Mouse (Mus musculus) liver, embryonic 12.5 days (tissue): ENCODE results near the gene Skil. TPM values are rescaled to one million over a fixed set of nuclear protein-coding genes. Genes with fewer than 3 reads are reported as not detected.
"Not testable (repeated sequence)": the region's sequence is repeated elsewhere in the genome, so short reads cannot be mapped to it uniquely, and the experiment has no call there.

Experiments
- ATAC-seq: fragments of 200-750 bp; cut with Nextera tagmentation; 2 replicates; pipeline ENCODE4 v1.8.0; 2017; ENCODE audit warnings: moderate number of reproducible peaks, mild to moderate bottlenecking, moderate library complexity
- H3K27ac ChIP-seq: fragments of 300-500 bp; sonication (generic); 2 replicates; pipeline ENCODE4 v1.5.1; 2016; ENCODE audit warnings: mild to moderate bottlenecking
- H3K27me3 ChIP-seq: fragments of 300-500 bp; sonication (generic); replicated peaks from 2 replicates; pipeline ENCODE4 v1.6.1; 2016; ENCODE audit warnings: mild to moderate bottlenecking, moderate library complexity
- H3K36me3 ChIP-seq: fragments of 300-500 bp; sonication (generic); 2 replicates; pipeline ENCODE4 v1.6.1; 2016; ENCODE audit warnings: mild to moderate bottlenecking, moderate library complexity
- H3K4me1 ChIP-seq: fragments of 300-500 bp; sonication (generic); 2 replicates; pipeline ENCODE4 v1.6.1; 2016
- H3K4me2 ChIP-seq: fragments of 300-500 bp; sonication (generic); 2 replicates; pipeline ENCODE4 v1.6.1; 2016; ENCODE audit warnings: mild to moderate bottlenecking, moderate library complexity
- H3K4me3 ChIP-seq: fragments of 300-500 bp; sonication (generic); 2 replicates; pipeline ENCODE4 v1.5.1; 2016; ENCODE audit warnings: mild to moderate bottlenecking, moderate library complexity
- H3K9ac ChIP-seq: fragments of 300-500 bp; sonication (generic); 2 replicates; pipeline ENCODE4 v1.6.1; 2016; ENCODE audit warnings: mild to moderate bottlenecking, moderate library complexity
- H3K9me3 ChIP-seq: fragments of 300-500 bp; sonication (generic); replicated peaks from 2 replicates; pipeline ENCODE4 v1.6.1; 2016; ENCODE audit warnings: mild to moderate bottlenecking, moderate library complexity
- WGBS: fragments of 180-500 bp; shearing (Covaris S2); methylation state at CpG from one replicate; pipeline ENCODE4 v1.1.7; 2016; ENCODE audit not compliant: insufficient replicate concordance; 5-methylcytosine and 5-hydroxymethylcytosine counted together
- polyA plus RNA-seq: library from polyadenylated mRNA; unstranded; fragments of >200 nt; fragmentation: Nextera tagmentation; extraction: Ambion mirVana; gene quantifications from 2 replicates; pipeline ENCODE4 v1.2.1, GENCODE M21; 2016

Skil gene
- polyA plus RNA-seq, 1 experiment from 2014 or later, result 7.6 TPM

DNA sequence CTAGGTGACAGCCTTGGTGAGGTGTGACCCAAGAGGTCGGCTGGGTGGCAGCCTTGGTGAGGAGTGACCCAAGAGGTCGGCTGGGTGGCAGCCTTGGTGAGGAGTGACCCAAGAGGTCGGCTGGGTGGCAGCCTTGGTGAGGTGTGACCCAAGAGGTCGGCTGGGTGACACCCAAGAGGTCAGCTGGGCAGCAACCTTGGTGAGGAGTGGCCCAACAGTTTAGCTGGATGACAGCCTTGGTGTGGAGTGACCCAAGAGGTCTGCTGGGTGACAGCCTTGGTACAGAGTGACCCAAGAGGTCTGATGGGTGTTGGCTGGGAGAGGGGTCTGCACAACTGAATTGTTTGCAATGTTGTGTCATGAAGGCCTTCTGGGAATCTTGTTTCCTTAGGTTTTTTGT, 41.7 kb downstream of the Skil start:
- H3K9me3 ChIP-seq, H3K4me2 ChIP-seq, ATAC-seq, H3K27me3 ChIP-seq, H3K9ac ChIP-seq, H3K4me3 ChIP-seq, H3K36me3 ChIP-seq, H3K27ac ChIP-seq: not testable (repeated sequence)
- H3K4me1 ChIP-seq, result peaks cover 31% of the 10 kb centered on the region
- 38% methylated on average over 4 of the region's 4 CpGs for WGBS

DNA sequence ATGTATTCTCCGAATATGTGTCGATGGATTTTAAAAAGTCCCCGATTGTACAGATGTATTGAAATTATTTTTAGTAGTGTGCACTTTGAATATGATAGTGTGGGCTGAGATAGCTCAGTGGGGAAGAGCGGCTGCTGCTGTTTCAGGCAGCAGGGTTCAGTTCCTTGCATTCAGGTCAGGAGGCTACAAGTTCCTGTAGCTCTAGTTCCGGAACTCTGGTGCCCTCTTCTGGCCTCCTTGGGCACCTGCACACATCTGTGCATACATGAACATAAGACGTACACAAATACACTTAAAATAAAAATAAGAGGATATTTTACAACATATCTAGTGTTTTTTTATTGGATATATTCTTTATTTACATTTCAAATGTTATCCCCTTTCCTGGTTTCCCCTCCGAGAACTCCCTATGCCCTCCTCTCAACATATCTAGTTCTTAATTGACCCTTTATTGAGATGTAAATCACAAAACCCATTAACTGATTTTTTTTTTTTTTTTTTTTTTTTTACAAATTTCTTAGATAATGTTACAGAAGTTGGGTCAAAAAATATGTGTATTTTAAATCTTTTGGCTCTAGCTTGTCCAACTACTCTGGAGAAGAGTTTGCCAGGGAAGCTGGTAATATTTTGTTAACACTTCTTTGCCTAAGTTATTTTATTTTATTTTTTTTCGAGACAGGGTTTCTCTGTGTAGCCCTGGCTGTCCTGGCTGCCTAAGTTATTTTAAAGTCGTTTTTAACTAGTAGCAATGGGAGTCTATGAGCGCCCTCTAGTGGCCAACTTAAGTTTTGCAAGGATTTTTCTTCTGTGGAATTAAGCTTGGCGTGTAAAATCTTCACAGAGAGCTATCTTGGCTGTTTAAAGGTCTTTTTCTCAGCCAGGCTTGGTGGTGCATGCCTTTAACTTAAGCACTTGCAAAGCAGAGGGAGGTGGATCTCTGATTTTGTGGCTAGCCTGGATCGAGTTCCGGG, 43.9 kb downstream of the Skil start:
- no peak overlapping the region for H3K4me2 ChIP-seq
- no peak for ATAC-seq
- no peaks in the 10 kb centered on the region for H3K36me3 ChIP-seq
- no peak overlapping the region for H3K4me3 ChIP-seq
- no peaks in the 10 kb centered on the region for H3K9me3 ChIP-seq
- no peak overlapping the region for H3K9ac ChIP-seq
- no peak overlapping the region for H3K27ac ChIP-seq
- H3K27me3 ChIP-seq, result no peaks in the 10 kb centered on the region
- 55% methylated on average over 13 of the region's 13 CpGs for WGBS
- peaks cover 25% of the 10 kb centered on the region for H3K4me1 ChIP-seq

DNA sequence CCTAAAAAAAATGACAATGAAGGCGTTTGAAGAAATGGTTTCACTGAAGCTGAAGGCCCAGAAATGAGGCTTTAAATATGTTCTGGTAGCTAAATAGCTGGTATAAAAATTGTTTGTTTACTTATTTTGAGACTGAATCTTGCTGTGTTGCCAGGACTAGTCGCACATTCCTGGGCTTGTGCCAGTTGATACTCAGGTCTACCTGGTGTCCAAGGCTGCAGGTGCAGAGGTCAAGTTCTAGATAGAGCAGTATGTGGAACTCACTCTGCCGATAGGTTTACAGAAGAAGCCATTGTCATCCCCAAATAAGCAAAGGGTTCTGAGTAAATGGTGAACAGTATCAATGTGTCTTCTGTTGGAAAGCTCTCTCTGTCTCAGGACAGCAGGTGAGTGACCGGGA, 46.8 kb downstream of the Skil start:
- WGBS, result 64% methylated on average over 4 of the region's 4 CpGs
- no peaks in the 10 kb centered on the region for H3K9me3 ChIP-seq
- H3K4me3 ChIP-seq, result no peak overlapping the region
- H3K9ac ChIP-seq, result no peak overlapping the region
- no peak overlapping the region for H3K27ac ChIP-seq
- no peak overlapping the region for H3K4me2 ChIP-seq
- H3K27me3 ChIP-seq, result no peaks in the 10 kb centered on the region
- no peaks in the 10 kb centered on the region for H3K36me3 ChIP-seq
- no peak for ATAC-seq
- no peaks in the 10 kb centered on the region for H3K4me1 ChIP-seq

DNA sequence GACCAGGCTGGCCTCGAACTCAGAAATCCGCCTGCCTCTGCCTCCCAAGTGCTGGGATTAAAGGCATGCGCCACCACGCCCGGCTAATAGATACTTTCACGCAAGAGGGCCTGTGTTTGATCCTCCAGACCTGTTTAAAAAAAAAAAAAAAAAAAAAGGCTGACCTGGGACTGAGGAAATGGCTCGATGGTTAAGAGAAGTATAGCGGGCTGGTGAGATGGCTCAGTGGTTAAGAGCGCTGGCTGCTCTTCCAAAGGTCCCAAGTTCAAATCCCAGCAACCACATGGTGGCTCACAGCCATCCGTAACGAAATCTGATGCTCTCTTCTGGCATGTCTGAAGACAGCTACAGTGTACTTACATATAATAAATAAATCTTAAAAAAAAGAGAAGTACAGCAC, 50.4 kb downstream of the Skil start:
- peak overlapping the region; percentile 38 for H3K4me2 ChIP-seq
- 70% methylated on average over 11 of the region's 11 CpGs for WGBS

DNA sequence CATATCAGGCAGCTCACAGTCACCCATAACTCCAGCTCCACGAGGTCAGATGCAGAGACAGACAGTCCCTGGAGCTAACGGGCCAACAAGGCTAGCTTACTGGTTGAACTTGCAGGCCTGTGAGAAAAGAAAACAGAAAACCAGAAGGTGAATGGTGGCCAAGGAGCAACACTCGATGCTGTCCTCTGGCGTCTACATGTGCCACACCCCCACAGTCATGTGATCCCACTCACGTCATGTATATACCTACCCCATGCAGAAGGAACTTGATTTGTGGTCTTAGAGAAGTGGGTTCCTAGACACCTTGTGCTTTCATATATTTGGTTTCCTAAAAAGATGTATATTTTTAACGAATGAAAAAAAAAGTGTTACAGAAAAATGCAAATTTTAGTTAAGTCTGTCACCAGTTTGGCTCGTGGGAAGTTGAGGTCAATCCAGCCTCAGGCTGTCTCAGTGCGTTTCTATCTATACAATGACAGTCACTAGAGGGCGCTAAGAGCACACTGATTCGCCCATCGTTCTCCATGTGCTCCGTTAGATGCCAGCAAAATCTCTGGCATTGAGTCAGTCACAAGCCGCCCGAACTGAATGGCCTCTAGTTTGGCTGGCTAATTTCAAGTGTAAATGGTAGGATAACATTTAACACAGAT, 50.9 kb downstream of the Skil start:
- Histone ChIP-seq H3K4me1 (no peaks in the 10 kb centered on the region), H3K9me3 (no peaks in the 10 kb centered on the region), H3K27ac (no peak overlapping the region), H3K4me3 (no peak overlapping the region), H3K27me3 (peaks cover 34% of the 10 kb centered on the region), H3K9ac (no peak overlapping the region), H3K4me2 (peak overlapping the region; percentile 38), H3K36me3 (no peaks in the 10 kb centered on the region)
- 10% methylated on average over 14 of the region's 14 CpGs for WGBS
- ATAC-seq, result peak; percentile 81

More for the DNA sequence above, 50.4 kb downstream of the Skil start:
- ATAC-seq, H3K36me3 ChIP-seq, H3K27ac ChIP-seq, H3K4me1 ChIP-seq, H3K9me3 ChIP-seq, H3K9ac ChIP-seq, H3K4me3 ChIP-seq: not testable (repeated sequence)
- H3K27me3 ChIP-seq, result peaks cover 28% of the 10 kb centered on the region

- no peak overlapping the region for H3K4me2 ChIP-seq
- no peaks in the 10 kb centered on the region for H3K9me3 ChIP-seq
- H3K27ac ChIP-seq, result no peak overlapping the region
- peaks cover 38% of the 10 kb centered on the region for H3K27me3 ChIP-seq
- no peak overlapping the region for H3K4me3 ChIP-seq
- 48% methylated on average over 7 of the region's 7 CpGs for WGBS
- H3K9ac ChIP-seq, result no peak overlapping the region
- no peaks in the 10 kb centered on the region for H3K36me3 ChIP-seq
- H3K4me1 ChIP-seq, result no peaks in the 10 kb centered on the region
- no peak for ATAC-seq
These were observed 53.7 kb downstream of the Skil start for GRCm38 (mm10) chr3:31148595-31148994.

DNA sequence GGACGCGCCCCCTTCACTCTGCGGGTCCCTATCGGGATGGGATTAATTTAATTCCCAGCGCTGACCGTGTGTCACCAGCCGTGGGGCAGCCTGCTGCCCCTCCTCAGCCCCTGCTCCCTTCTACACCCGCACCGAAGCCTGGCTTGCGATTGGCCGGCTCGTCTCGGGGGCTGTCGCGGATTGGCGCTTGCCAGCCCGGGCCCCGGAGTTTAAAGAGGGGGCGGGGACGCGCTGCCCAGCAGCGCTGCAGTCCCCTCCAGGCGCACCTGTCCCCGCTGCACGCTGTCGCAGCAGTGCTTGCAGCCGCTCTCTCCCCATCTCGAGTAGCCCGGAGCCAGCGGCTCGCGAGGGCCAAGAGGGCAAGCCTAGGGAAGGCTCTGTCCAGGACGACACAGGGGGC, 54.8 kb downstream of the Skil start, which contains the start of gene Cldn11:
Gene Cldn11 (plus strand): TSS at position 215 of the 400 bp plus-strand sequence.
- Histone ChIP-seq H3K4me3 (peak within 1 kb of the TSS; percentile 31), H3K4me2 (peak within 1 kb of the TSS; percentile 57), H3K36me3 (no peaks in the 10 kb centered on the region), H3K9ac (no peak within 1 kb of the TSS), H3K27me3 (peaks cover 38% of the 10 kb centered on the region), H3K4me1 (no peaks in the 10 kb centered on the region), H3K27ac (no peak within 1 kb of the TSS), H3K9me3 (no peaks in the 10 kb centered on the region)
- 1% methylated on average over 33 of the region's 33 CpGs for WGBS
- 0 out of 2 replicates have a peak, but pooled peaks have one; percentile 44 for ATAC-seq

- H3K4me2 ChIP-seq, result no peak overlapping the region
These were observed 57.2 kb downstream of the Skil start for GRCm38 (mm10) chr3:31152108-31152507.

GRCm38 (mm10) chr3:31156126-31156525, 61.3 kb downstream of the Skil start:
- Histone ChIP-seq H3K36me3 (no peaks in the 10 kb centered on the region), H3K9me3 (no peaks in the 10 kb centered on the region), H3K27ac (no peak overlapping the region), H3K4me1 (no peaks in the 10 kb centered on the region), H3K9ac (no peak overlapping the region), H3K27me3 (peaks cover under 1% of the 10 kb centered on the region), H3K4me3 (no peak overlapping the region), H3K4me2 (no peak overlapping the region)
- 63% methylated on average over 3 of the region's 3 CpGs for WGBS
- no peak for ATAC-seq

More at GRCm38 (mm10) chr3:31152108-31152507, 57.2 kb downstream of the Skil start:
- no peak overlapping the region for H3K9ac ChIP-seq
- no peaks in the 10 kb centered on the region for H3K4me1 ChIP-seq
- ATAC-seq, result no peak
- peaks cover 38% of the 10 kb centered on the region for H3K27me3 ChIP-seq
- WGBS, result 53% methylated on average over 6 of the region's 6 CpGs
- no peaks in the 10 kb centered on the region for H3K9me3 ChIP-seq
- H3K36me3 ChIP-seq, result no peaks in the 10 kb centered on the region
- H3K27ac ChIP-seq, result no peak overlapping the region
- H3K4me3 ChIP-seq, result no peak overlapping the region

GRCm38 (mm10) chr3:31157776-31158175, 62.9 kb downstream of the Skil start:
- H3K27me3 ChIP-seq, result no peaks in the 10 kb centered on the region; the same call in 1 of the 2 replicates
- no peak for ATAC-seq
- H3K4me2 ChIP-seq, result no peak overlapping the region
- 69% methylated on average over 15 of the region's 15 CpGs for WGBS
- no peaks in the 10 kb centered on the region for H3K9me3 ChIP-seq
- H3K27ac ChIP-seq, result no peak overlapping the region
- H3K4me3 ChIP-seq, result no peak overlapping the region
- no peaks in the 10 kb centered on the region for H3K36me3 ChIP-seq
- no peak overlapping the region for H3K9ac ChIP-seq
- H3K4me1 ChIP-seq, result no peaks in the 10 kb centered on the region

DNA sequence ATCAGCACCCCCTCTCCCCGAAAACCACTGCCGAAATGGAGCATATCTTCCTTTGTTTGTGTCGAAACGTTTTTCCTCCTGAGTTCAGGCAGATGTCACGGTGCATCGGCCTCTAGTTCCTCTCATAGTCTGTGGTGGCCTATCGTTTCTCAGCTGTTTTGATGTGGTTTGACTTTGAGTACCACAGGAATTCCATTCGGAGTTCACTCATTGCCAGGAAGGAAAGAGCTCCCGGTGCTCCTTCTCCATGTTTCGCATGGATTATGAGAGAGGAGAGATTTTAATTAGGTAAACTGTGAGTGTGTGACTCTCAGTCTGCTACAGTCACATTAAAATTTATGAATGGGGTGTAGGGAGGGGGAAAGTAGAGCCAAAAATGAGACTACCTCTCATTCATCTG, 65.2 kb downstream of the Skil start:
- Histone ChIP-seq H3K4me2 (no peak overlapping the region), H3K36me3 (no peaks in the 10 kb centered on the region), H3K4me1 (no peaks in the 10 kb centered on the region), H3K27me3 (no peaks in the 10 kb centered on the region), H3K9ac (no peak overlapping the region), H3K27ac (no peak overlapping the region), H3K9me3 (no peaks in the 10 kb centered on the region), H3K4me3 (no peak overlapping the region)
- WGBS, result 41% methylated on average over 10 of the region's 10 CpGs
- no peak for ATAC-seq

DNA sequence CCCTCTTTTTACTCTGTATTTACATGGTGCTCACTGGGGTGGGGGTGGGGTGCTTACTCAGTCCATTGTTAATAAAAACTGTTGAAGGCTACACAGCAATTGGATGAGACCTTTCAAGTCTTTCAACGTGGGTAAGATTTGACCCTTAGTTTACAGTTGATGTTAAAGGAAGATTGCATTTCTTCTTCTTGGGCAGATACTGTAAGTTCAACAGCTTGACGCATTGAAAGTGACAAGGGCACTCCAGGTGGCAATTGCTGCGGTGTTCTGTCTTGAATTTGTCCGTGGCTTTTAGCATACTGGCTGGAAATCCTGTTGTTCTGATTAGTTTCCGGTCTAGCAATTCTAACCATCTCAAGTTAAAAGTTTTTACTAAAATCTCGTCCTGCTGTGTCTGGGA, 66.5 kb downstream of the Skil start:
- no peaks in the 10 kb centered on the region for H3K4me1 ChIP-seq
- no peaks in the 10 kb centered on the region for H3K36me3 ChIP-seq
- no peak overlapping the region for H3K27ac ChIP-seq
- no peak for ATAC-seq
- no peak overlapping the region for H3K4me3 ChIP-seq
- 48% methylated on average over 6 of the region's 6 CpGs for WGBS
- no peak overlapping the region for H3K4me2 ChIP-seq
- no peaks in the 10 kb centered on the region for H3K9me3 ChIP-seq
- no peak overlapping the region for H3K9ac ChIP-seq
- H3K27me3 ChIP-seq, result no peaks in the 10 kb centered on the region
